Mouse (Mus musculus) left cerebral cortex, postnatal 4 days (tissue): ENCODE results near the gene Ctss. TPM values are rescaled to one million over a fixed set of nuclear protein-coding genes. Genes with fewer than 3 reads are reported as not detected.

Source experiments
- total RNA-seq, 2 experiments: library from RNA; stranded (reverse); gene quantifications; 2 replicates each; pipeline ENCODE4 v1.2.3; 2021

Gene Ctss
- total RNA-seq, 2 experiments from 2014 or later = 8.3 to 8.6 TPM

Other genes starting within 250 kb of the Ctss start
- gene Mindy1, start 245.4 kb upstream of the Ctss start, total RNA-seq = 10 to 100 TPM; 29.7 to 32.6 TPM
- 10 to 100 TPM; 63.9 to 69.3 TPM for gene Prune1, start 244.7 kb upstream of the Ctss start, total RNA-seq
- 1 to 10 TPM; 1.0 to 1.2 TPM for gene Anxa9, start 219.6 kb upstream of the Ctss start, total RNA-seq
- 10 to 100 TPM; 53.4 to 54.4 TPM for gene Cers2, start 212.0 kb upstream of the Ctss start, total RNA-seq
- gene Setdb1, start 169.6 kb upstream of the Ctss start, total RNA-seq = 10 to 100 TPM; 60.0 to 64.4 TPM
- not detected for gene 4930558C23Rik, start 123.9 kb upstream of the Ctss start, total RNA-seq
- gene Arnt, start 92.4 kb upstream of the Ctss start, total RNA-seq = 10 to 100 TPM; 40.4 to 46.1 TPM
- 1 to 10 TPM; 7.1 to 7.2 TPM for gene Ctsk, start 27.5 kb upstream of the Ctss start, total RNA-seq
- not detected for gene Hormad1, start 32.9 kb downstream of the Ctss start, total RNA-seq
- 10 to 100 TPM; 18.2 to 19.3 TPM for gene Golph3l, start 62.1 kb downstream of the Ctss start, total RNA-seq
- 100 to 1,000 TPM; 135 to 145 TPM for gene Ensa, start 98.2 kb downstream of the Ctss start, total RNA-seq
- 10 to 100 TPM; 76.4 to 80.1 TPM for gene Mcl1, start 132.0 kb downstream of the Ctss start, total RNA-seq
- gene Adamtsl4, start 161.1 kb downstream of the Ctss start, total RNA-seq = 1 to 10 TPM; 1.4 to 1.9 TPM
- 10 to 100 TPM; 10.9 to 11.3 TPM for gene Ecm1, start 212.8 kb downstream of the Ctss start, total RNA-seq
- 10 to 100 TPM; 40.0 to 43.4 TPM for gene Tars2, start 233.4 kb downstream of the Ctss start, total RNA-seq